Mouse (Mus musculus) gastrocnemius, adult 2 months (tissue): Measurements from ENCODE around the gene Rbpj. TPM values are rescaled to one million over a fixed set of nuclear protein-coding genes. Genes with fewer than 3 reads are reported as not detected.
"Not testable (repeated sequence)": the region's sequence is repeated elsewhere in the genome, so short reads cannot be mapped to it uniquely, and the experiment has no call there.

Source experiments
- DNase-seq: peaks from one replicate; pipeline ENCODE4 v3.0.0; 2022
- H3K27ac ChIP-seq: fragments of 200-600 bp; 2 replicates; pipeline ENCODE4 v1.8.1; 2022; ENCODE audit warnings: mild to moderate bottlenecking
- H3K4me3 ChIP-seq: fragments of 200-600 bp; 2 replicates; pipeline ENCODE4 v1.8.1; 2022; ENCODE audit warnings: mild to moderate bottlenecking, moderate library complexity
- CTCF ChIP-seq: fragments of 200-600 bp; IDR thresholded peaks from 2 replicates; pipeline ENCODE4 v1.8.1; 2022; ENCODE audit warnings: antibody characterized with exemption, mild to moderate bottlenecking, moderate library complexity
- intact Hi-C: fragments of 180-260 bp; cut with DNase I; formaldehyde crosslinking; loops from one replicate; pipeline ENCODE4 v1.15.1; 2025
- total RNA-seq, 2 experiments: library from RNA; stranded (reverse); gene quantifications; 2 replicates each; pipeline ENCODE4 v1.2.3; 2021

The Rbpj gene
- total RNA-seq, 2 experiments from 2014 or later, result 20.9 to 21.7 TPM

GRCm38 (mm10) chr5:53543399-53543798, 77.4 kb downstream of the Rbpj start:
- no peak for DNase-seq
- no peak for TF ChIP-seq CTCF
- H3K27ac ChIP-seq, result peak overlapping the region; percentile 64
- no peak overlapping the region for H3K4me3 ChIP-seq
- intact Hi-C loops, result no loop called here

DNA sequence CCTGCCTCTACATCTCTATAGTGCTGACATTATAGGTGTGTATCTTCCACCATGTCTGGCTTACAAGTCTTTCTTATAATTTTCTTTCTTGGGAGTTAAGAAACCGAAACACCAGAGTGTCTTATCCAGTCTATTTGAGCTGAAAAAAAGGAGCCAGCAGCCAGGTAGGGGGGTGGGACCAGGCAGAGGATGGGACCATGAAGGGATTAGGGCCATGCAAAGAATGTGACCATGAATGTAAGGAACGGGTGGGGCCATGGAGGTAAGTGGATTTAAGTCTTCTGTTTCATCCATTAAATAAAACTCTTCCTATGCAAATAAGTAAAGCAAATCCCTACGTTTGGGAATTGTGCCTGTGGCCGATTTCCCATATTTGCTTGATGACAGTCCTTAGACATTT, 78.0 kb downstream of the Rbpj start:
- H3K27ac ChIP-seq, result peak overlapping the region; percentile 64

GRCm38 (mm10) chr5:53546440-53546839, 80.5 kb downstream of the Rbpj start:
- Histone ChIP-seq H3K4me3 (no peak overlapping the region), H3K27ac (no peak overlapping the region)
- TF ChIP-seq CTCF, result no peak
- intact Hi-C loops, result no loop called here
- no peak for DNase-seq

More for the DNA sequence above, 78.0 kb downstream of the Rbpj start:
- no peak for TF ChIP-seq CTCF
- H3K4me3 ChIP-seq, result no peak overlapping the region
- DNase-seq, result no peak
- intact Hi-C loops, result no loop called here

DNA sequence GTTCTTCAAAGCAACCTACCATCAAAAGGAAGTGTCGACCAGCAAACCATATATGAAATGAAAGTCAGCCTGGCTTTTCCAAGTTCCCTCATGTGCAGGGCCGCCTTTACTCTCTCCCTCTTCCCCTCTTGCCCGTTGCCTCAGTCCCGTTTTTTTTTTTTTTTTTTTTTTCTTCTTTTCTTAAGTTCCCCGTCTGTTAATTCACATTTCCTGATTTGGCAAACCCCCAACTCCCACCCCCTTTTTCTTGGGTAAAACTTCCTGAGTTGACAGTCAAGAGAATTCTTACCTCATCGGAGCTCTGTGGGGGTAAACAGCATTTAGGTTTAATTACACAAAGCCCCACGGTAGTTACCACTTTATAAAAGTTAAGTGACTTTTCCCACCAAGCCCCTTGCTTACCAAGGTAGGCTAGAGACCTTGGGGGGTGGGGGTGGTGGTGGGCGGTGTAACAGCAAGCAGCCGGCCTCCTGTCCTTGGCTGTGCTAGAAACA, 81.1 kb downstream of the Rbpj start:
- H3K27ac ChIP-seq, result no peak overlapping the region
- no peak for TF ChIP-seq CTCF
- no peak overlapping the region for H3K4me3 ChIP-seq
- DNase-seq, result no peak
- intact Hi-C loops, result no loop called here

DNA sequence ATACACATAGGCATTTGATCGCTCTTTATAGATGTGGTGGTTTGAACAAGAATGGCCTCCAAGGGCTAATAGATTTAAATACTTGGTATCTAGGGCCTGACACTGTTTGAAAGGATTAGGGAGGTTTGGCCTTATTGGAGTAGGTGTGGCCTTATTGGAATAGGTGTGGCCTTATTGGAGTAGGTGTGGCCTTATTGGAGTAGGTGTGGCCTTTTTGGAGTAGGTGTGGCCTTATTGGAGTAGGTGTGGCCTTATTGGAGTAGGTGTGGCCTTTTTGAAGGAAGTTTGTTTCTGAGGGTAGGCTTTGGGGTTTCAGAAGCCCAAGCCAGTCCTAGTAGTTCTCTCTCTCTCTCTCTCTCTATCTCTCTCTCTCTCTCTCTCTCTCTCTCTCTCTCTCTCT, 84.4 kb downstream of the Rbpj start:
- H3K27ac ChIP-seq, intact Hi-C loops, H3K4me3 ChIP-seq, DNase-seq: not testable (repeated sequence)

- no peak overlapping the region for H3K4me3 ChIP-seq
- H3K27ac ChIP-seq, result no peak overlapping the region
- DNase-seq, result no peak
- intact Hi-C loops, result no loop called here
- TF ChIP-seq CTCF, result no peak
These were observed 85.4 kb downstream of the Rbpj start for GRCm38 (mm10) chr5:53551394-53551793.

DNA sequence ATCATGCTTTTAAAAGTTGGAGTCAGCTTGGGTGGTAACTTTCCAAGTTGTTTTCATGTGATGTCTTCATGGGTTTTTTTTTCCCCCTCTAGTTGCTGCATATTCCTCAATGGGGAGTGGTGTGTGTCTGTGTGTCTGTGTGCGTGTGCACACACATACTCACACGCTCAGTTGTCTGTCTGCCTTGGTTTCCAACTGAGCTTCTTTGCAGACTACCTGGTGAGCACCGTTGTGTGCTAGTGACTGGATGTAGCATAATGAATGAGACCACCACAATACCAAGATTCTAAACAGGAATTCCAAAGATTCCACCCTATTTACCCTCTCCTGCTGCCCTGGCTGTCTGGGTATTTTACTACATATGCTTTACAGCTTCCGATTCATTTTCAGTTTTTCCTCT, 86.0 kb downstream of the Rbpj start:
- TF ChIP-seq CTCF, result no peak
- Histone ChIP-seq H3K4me3 (no peak overlapping the region), H3K27ac (no peak overlapping the region)
- no peak for DNase-seq
- intact Hi-C loops, result no loop called here

- intact Hi-C loops, result no loop called here
- no peak for DNase-seq
- TF ChIP-seq CTCF, result no peak
- Histone ChIP-seq H3K27ac (no peak overlapping the region), H3K4me3 (no peak overlapping the region)
These were observed 87.3 kb downstream of the Rbpj start for GRCm38 (mm10) chr5:53553281-53553680.

- H3K27ac ChIP-seq, result no peak overlapping the region
- intact Hi-C loops, result no loop called here
- no peak for DNase-seq
- H3K4me3 ChIP-seq, result no peak overlapping the region
- TF ChIP-seq CTCF, result no peak
These were observed 88.2 kb downstream of the Rbpj start for GRCm38 (mm10) chr5:53554180-53554579.

DNA sequence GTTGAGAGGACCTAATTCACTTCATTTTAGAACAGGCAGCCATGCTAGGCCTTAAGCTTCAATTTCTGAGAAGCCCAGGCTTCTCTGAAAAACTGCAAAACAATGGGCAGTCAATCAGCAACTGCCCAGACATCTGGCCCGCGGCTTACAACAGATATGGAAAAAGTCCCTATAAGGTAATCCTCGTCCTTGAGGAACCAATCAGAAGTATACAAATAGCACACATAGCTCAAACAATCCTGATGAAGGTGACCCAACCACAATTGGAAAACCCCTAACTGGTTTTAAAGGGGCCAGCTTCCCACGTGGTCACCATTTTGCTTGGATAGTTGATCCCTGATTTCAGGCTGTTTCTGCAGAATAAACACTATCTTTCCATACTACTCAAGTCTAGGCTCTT, 89.0 kb downstream of the Rbpj start:
- intact Hi-C loops, result no loop called here
- no peak for DNase-seq
- no peak for TF ChIP-seq CTCF
- no peak overlapping the region for H3K27ac ChIP-seq
- no peak overlapping the region for H3K4me3 ChIP-seq

DNA sequence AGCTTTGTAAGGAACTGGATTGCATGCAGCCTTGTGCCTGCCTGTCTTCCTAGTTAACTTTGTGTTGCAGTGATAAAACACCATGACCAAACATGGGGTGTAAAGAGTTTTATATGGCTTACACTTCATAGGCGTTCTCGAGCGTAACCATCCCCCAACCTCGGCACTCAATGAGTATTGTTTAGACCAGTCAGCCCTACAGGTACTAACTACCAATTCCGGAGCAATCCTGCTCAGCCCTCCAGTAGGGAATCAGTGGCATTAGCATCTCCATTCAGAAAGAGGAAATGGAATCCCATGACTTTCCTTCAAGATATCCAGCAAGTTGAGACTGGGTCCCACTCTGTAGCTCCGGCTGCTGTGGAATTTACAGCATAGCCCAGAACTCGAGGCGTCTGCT, 89.5 kb downstream of the Rbpj start:
- no peak for DNase-seq
- Histone ChIP-seq H3K27ac (no peak overlapping the region), H3K4me3 (no peak overlapping the region)
- intact Hi-C loops, result no loop called here
- TF ChIP-seq CTCF, result no peak

DNA sequence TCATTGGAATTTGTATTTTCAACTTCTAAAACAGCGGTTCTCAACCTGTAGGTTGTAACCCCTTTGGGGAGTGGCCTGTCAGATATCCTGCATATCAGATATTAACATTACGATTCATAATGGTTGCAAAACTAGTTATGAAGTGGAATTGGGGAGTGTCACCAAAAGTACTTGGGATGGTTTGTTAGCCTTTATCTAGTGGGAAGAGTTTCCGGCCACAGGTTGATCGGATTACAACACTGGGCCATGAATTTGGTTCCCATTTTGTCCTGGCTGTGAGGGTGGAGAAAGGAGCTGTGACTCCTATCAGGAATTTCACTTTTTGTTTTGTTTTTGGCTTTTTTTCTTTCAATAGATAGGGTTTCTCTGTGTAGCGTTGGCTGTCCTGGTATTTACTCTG, 90.0 kb downstream of the Rbpj start:
- no peak for DNase-seq
- H3K27ac ChIP-seq, result no peak overlapping the region
- no peak overlapping the region for H3K4me3 ChIP-seq
- no peak for TF ChIP-seq CTCF
- intact Hi-C loops, result no loop called here

- intact Hi-C loops, result no loop called here
- Histone ChIP-seq H3K27ac (no peak overlapping the region), H3K4me3 (no peak overlapping the region)
- no peak for DNase-seq
- no peak for TF ChIP-seq CTCF
These were observed 91.8 kb downstream of the Rbpj start for GRCm38 (mm10) chr5:53557544-53558260.

GRCm38 (mm10) chr5:53561160-53561559, 95.2 kb downstream of the Rbpj start:
- DNase-seq, result no peak
- intact Hi-C loops, result no loop called here
- no peak for TF ChIP-seq CTCF
- no peak overlapping the region for H3K4me3 ChIP-seq
- no peak overlapping the region for H3K27ac ChIP-seq
